In the genomic region with DNA sequence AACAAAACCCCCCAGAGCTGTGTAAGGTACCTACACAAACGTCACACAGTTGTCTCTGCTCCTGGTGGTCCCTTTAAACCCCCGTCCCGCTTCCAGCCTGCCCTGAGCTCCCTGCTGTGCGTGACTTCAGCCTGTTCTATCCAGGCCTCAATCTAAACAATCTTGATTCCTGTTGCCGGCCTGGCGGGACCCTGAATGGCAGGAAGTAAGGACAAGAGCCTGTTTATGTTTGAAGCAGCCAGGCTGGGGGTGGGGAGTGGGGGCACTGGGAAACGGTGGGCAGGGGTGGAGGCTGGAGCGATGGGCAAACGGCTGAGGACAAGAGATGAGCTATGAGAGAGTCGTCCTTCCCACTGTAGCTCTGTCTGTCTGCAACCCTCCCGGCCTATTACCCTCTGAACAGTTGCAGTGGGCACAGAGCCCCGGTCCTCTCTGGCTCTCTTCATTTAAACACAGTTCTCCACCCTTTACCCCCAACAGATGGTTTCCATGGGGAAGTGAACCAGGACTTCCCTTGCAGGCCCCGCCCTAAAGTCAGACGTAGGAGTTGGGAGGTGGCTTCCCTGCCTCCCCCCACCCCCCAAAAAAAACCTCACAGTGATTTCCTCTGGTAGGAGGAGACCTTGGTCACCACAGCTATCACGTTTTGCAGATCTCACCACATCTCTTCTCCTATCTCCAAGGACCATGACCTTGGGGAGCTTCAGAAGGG, we compare ENCODE assay signal across 9 mouse cellular contexts. TPM values are rescaled to one million over a fixed set of nuclear protein-coding genes. Genes with fewer than 3 reads are reported as not detected.
DNase-seq lines count a peak whose midpoint lies in the region; ATAC-seq lines count a peak whose summit lies in the region.
"Had no signal": no experiment of that assay in that cellular context is flagged by ENCODE, and none has a peak within 500 bp of the region (broad histone marks: within the 10 kb centered on the region; RNA-seq: fewer than 3 reads in every experiment).

No protein-coding gene starts in this region.

- peaks cover 59% of the 10 kb centered on the region for H3K27me3 ChIP-seq in forebrain, embryonic 10.5 days (ENCODE audit: poor library complexity, severe bottlenecking)
- H3K27me3 ChIP-seq in forebrain, embryonic 13.5 days: peaks cover 29% of the 10 kb centered on the region
- H3K27me3 ChIP-seq in intestine, embryonic 15.5 days (replicated peaks): 0 out of 2 replicates have a peak, but pooled peaks cover 3% of the 10 kb centered on the region
- peaks cover 9% of the 10 kb centered on the region for H3K27me3 ChIP-seq in neural tube, embryonic 14.5 days (ENCODE audit: control insufficient read depth, insufficient read depth, low read length)

- peak overlapping the region; percentile 45 for H3K27ac ChIP-seq in forebrain, embryonic 10.5 days
- no peak overlapping the region for H3K27ac ChIP-seq in forebrain, embryonic 13.5 days
- peak overlapping the region; percentile 89 for H3K27ac ChIP-seq in intestine, embryonic 15.5 days
- H3K27ac ChIP-seq in neural tube, embryonic 14.5 days (ENCODE audit: low read depth, low read length): peak overlapping the region; percentile 55; the same call in 1 of the 2 replicates

- 0 out of 2 replicates have a peak, but pooled peaks cover 3% of the 10 kb centered on the region for H3K36me3 ChIP-seq in forebrain, embryonic 10.5 days (replicated peaks)
- H3K36me3 ChIP-seq in forebrain, embryonic 13.5 days (ENCODE audit: poor library complexity, severe bottlenecking): no peaks in the 10 kb centered on the region
- peaks cover 6% of the 10 kb centered on the region for H3K36me3 ChIP-seq in intestine, embryonic 15.5 days
- H3K36me3 ChIP-seq in neural tube, embryonic 14.5 days (ENCODE audit: control insufficient read depth, insufficient read depth, low read length): no peaks in the 10 kb centered on the region

- H3K9ac ChIP-seq in forebrain, embryonic 13.5 days: no peak overlapping the region
- H3K9ac ChIP-seq in intestine, embryonic 15.5 days: 0 out of 2 replicates have a peak overlapping the region, but pooled peaks have one; percentile 36
- H3K9ac ChIP-seq in neural tube, embryonic 14.5 days (replicated peaks; ENCODE audit: low read depth, low read length): no peak overlapping the region

- no peak overlapping the region for H3K4me2 ChIP-seq in forebrain, embryonic 13.5 days
- H3K4me2 ChIP-seq in intestine, embryonic 15.5 days (replicated peaks): peak overlapping the region; percentile 54
- H3K4me2 ChIP-seq in neural tube, embryonic 14.5 days (ENCODE audit: low read depth, low read length): no peak overlapping the region

- 35% methylated on average over 15 of the region's 15 CpGs for WGBS in forebrain, embryonic 10.5 days
- 28% methylated on average over 15 of the region's 15 CpGs for WGBS in forebrain, embryonic 13.5 days
- WGBS in intestine, embryonic 15.5 days: 22% methylated on average over 15 of the region's 15 CpGs
- 25% methylated on average over 15 of the region's 15 CpGs for WGBS in neural tube, embryonic 14.5 days

- peak overlapping the region; percentile 24; the same call in 1 of the 2 replicates for H3K4me3 ChIP-seq in forebrain, embryonic 10.5 days
- H3K4me3 ChIP-seq in forebrain, embryonic 13.5 days: no peak overlapping the region
- peak overlapping the region; percentile 33 for H3K4me3 ChIP-seq in intestine, embryonic 15.5 days (replicated peaks)
- no peak overlapping the region for H3K4me3 ChIP-seq in neural tube, embryonic 14.5 days (ENCODE audit: low read depth, low read length)

- no peak for ATAC-seq in forebrain, embryonic 13.5 days
- peak; percentile 70 for ATAC-seq in intestine, embryonic 15.5 days
- no peak for ATAC-seq in neural tube, embryonic 14.5 days (ENCODE audit: low read depth)

- no peaks in the 10 kb centered on the region for H3K9me3 ChIP-seq in forebrain, embryonic 10.5 days
- no peaks in the 10 kb centered on the region for H3K9me3 ChIP-seq in forebrain, embryonic 13.5 days (replicated peaks)
- H3K9me3 ChIP-seq in intestine, embryonic 15.5 days: no peaks in the 10 kb centered on the region
- no peaks in the 10 kb centered on the region for H3K9me3 ChIP-seq in neural tube, embryonic 14.5 days (ENCODE audit: control insufficient read depth, low read length)

- H3K4me1 ChIP-seq in forebrain, embryonic 10.5 days: peaks cover 50% of the 10 kb centered on the region
- peaks cover 12% of the 10 kb centered on the region for H3K4me1 ChIP-seq in forebrain, embryonic 13.5 days
- H3K4me1 ChIP-seq in intestine, embryonic 15.5 days (replicated peaks): peaks cover 56% of the 10 kb centered on the region
- H3K4me1 ChIP-seq in neural tube, embryonic 14.5 days (ENCODE audit: control insufficient read depth, insufficient read depth, low read length): peaks cover 9% of the 10 kb centered on the region; the same call in 1 of the 2 replicates

- DNase-seq in forebrain, embryonic 10.5 days (ENCODE audit: extremely low spot score, low spot score): no peak
- peak; percentile 32 for DNase-seq in thymus, postnatal 14 days
- DNase-seq in thymus, adult 18-20 months: no peak
- no peak for DNase-seq in urinary bladder, postnatal 14 days (ENCODE audit: low spot score)
- no peak for DNase-seq in urinary bladder, postnatal 4 days (ENCODE audit: low spot score in 2 of 2)

RNA-seq across cellular contexts. Expression of a gene that starts 5.8 kb away (rescaled TPM):
- polyA plus RNA-seq in forebrain, embryonic 10.5 days (2016; fragmentation: Nextera tagmentation; extraction: Ambion mirVana): 8.0 and 8.1 TPM in 2 replicates
- polyA plus RNA-seq in forebrain, embryonic 13.5 days (2015; fragmentation: Nextera tagmentation; extraction: Ambion mirVana): 5.0 and 5.3 TPM in 2 replicates
- polyA plus RNA-seq in intestine, embryonic 15.5 days (2015; fragmentation: Nextera tagmentation; extraction: Ambion mirVana): 27.3 and 27.6 TPM in 2 replicates
- 3.2 and 5.2 TPM in 2 replicates for polyA plus RNA-seq in neural tube, embryonic 14.5 days (2014; fragmentation: Nextera tagmentation; extraction: Ambion mirVana)

RNA-seq across cellular contexts. Expression of a gene that starts 18.6 kb away (rescaled TPM):
- polyA plus RNA-seq in forebrain, embryonic 10.5 days (2016; fragmentation: Nextera tagmentation; extraction: Ambion mirVana): not detected in 2 replicates
- polyA plus RNA-seq in forebrain, embryonic 13.5 days (2015; fragmentation: Nextera tagmentation; extraction: Ambion mirVana): not detected in 2 replicates
- polyA plus RNA-seq in intestine, embryonic 15.5 days (2015; fragmentation: Nextera tagmentation; extraction: Ambion mirVana): not detected in 2 replicates
- 0.18 TPM in 1 of 2 replicates, not detected in the other for polyA plus RNA-seq in neural tube, embryonic 14.5 days (2014; fragmentation: Nextera tagmentation; extraction: Ambion mirVana)
- polyA plus RNA-seq: C2C12 had no signal

RNA-seq across cellular contexts. Expression of a gene that starts 39.7 kb away (rescaled TPM):
- polyA plus RNA-seq in forebrain, embryonic 10.5 days (2016; fragmentation: Nextera tagmentation; extraction: Ambion mirVana): 5.8 TPM in 2 replicates
- 14.3 and 15.8 TPM in 2 replicates for polyA plus RNA-seq in forebrain, embryonic 13.5 days (2015; fragmentation: Nextera tagmentation; extraction: Ambion mirVana)
- 9.1 and 9.3 TPM in 2 replicates for polyA plus RNA-seq in intestine, embryonic 15.5 days (2015; fragmentation: Nextera tagmentation; extraction: Ambion mirVana)
- 27.6 and 28.0 TPM in 2 replicates for polyA plus RNA-seq in neural tube, embryonic 14.5 days (2014; fragmentation: Nextera tagmentation; extraction: Ambion mirVana)

RNA-seq across cellular contexts. Expression of a gene that starts 55.8 kb away (rescaled TPM):
- polyA plus RNA-seq in forebrain, embryonic 10.5 days (2016; fragmentation: Nextera tagmentation; extraction: Ambion mirVana): 0.80 and 0.82 TPM in 2 replicates
- 0.20 TPM in 1 of 2 replicates, not detected in the other for polyA plus RNA-seq in forebrain, embryonic 13.5 days (2015; fragmentation: Nextera tagmentation; extraction: Ambion mirVana)
- polyA plus RNA-seq in intestine, embryonic 15.5 days (2015; fragmentation: Nextera tagmentation; extraction: Ambion mirVana): 0.18 and 0.19 TPM in 2 replicates
- polyA plus RNA-seq in neural tube, embryonic 14.5 days (2014; fragmentation: Nextera tagmentation; extraction: Ambion mirVana): 0.12 and 0.33 TPM in 2 replicates

Comparison
In these comparisons a context has a peak if more than half of its experiments do, and no peak if none do; other contexts are left out.
1. H3K4me3 ChIP-seq: peak in forebrain, embryonic 10.5 days (single experiment) and intestine, embryonic 15.5 days (single experiment); none in forebrain, embryonic 13.5 days (single experiment) and neural tube, embryonic 14.5 days (single experiment).